Mouse (Mus musculus): ENCODE results near the gene Egfr. TPM values are rescaled to one million over a fixed set of nuclear protein-coding genes. Genes with fewer than 3 reads are reported as not detected.

Gene Egfr
- polyA plus RNA-seq, 1 experiment from 2014 or later: 26.3 TPM

- ATAC-seq: no peak
- DNase-seq: no peak
- WGBS (ENCODE audit: insufficient replicate concordance): 30% methylated on average over 18 of the region's 18 CpGs
Measured at GRCm38 (mm10) chr11:16753154-16754040, 1.4 kb downstream of the Egfr start.

GRCm38 (mm10) chr11:16759930-16760329 is 7.9 kb downstream of the Egfr start:
- DNase-seq: no peak
- Histone ChIP-seq H3K4me3 (ENCODE audit: low read depth, low read length) (no peak overlapping the region), H3K27me3 (ENCODE audit: insufficient read depth, low read length) (no peaks in the 10 kb centered on the region), H3K9me3 (ENCODE audit: low read length) (no peaks in the 10 kb centered on the region), H3K4me1 (ENCODE audit: insufficient read depth) (peaks cover 3% of the 10 kb centered on the region; the same call in 1 of the 2 replicates), H3K9ac (replicated peaks) (no peak overlapping the region), H3K36me3 (replicated peaks; ENCODE audit: insufficient read depth, low read length) (no peaks in the 10 kb centered on the region), H3K4me2 (ENCODE audit: low read depth, low read length) (no peak overlapping the region), H3K27ac (ENCODE audit: low read depth) (no peak overlapping the region)
- TF ChIP-seq EP300 (IDR thresholded peaks at IDR 0.05; ENCODE audit: low read depth) (no peak), CTCF (IDR thresholded peaks at IDR 0.05; ENCODE audit: low read depth) (no peak)
- 74% methylated on average over 6 of the region's 6 CpGs for WGBS (ENCODE audit: insufficient replicate concordance)
- no peak for ATAC-seq

More at GRCm38 (mm10) chr11:16753154-16754040, 1.4 kb downstream of the Egfr start:
- Histone ChIP-seq H3K9me3 (ENCODE audit: low read length) (no peaks in the 10 kb centered on the region), H3K9ac (replicated peaks) (peak overlapping the region; percentile 73), H3K27me3 (ENCODE audit: insufficient read depth, low read length) (peaks cover 15% of the 10 kb centered on the region; the same call in 1 of the 2 replicates), H3K4me3 (ENCODE audit: low read depth, low read length) (peak overlapping the region; percentile 61), H3K4me2 (ENCODE audit: low read depth, low read length) (peak overlapping the region; percentile 54), H3K4me1 (ENCODE audit: insufficient read depth) (peaks cover 3% of the 10 kb centered on the region; the same call in 1 of the 2 replicates), H3K27ac (ENCODE audit: low read depth) (peak overlapping the region; percentile 34; the same call in 1 of the 2 replicates), H3K36me3 (replicated peaks; ENCODE audit: insufficient read depth, low read length) (no peaks in the 10 kb centered on the region)
- TF ChIP-seq EP300 (IDR thresholded peaks at IDR 0.05; ENCODE audit: low read depth) (no peak), CTCF (IDR thresholded peaks at IDR 0.05; ENCODE audit: low read depth) (no peak)

GRCm38 (mm10) chr11:16761184-16761583 is 9.2 kb downstream of the Egfr start:
- Histone ChIP-seq H3K4me3 (ENCODE audit: low read depth, low read length) (no peak overlapping the region), H3K27ac (ENCODE audit: low read depth) (no peak overlapping the region), H3K9ac (replicated peaks) (no peak overlapping the region), H3K4me1 (ENCODE audit: insufficient read depth) (peaks cover 3% of the 10 kb centered on the region; the same call in 1 of the 2 replicates), H3K9me3 (ENCODE audit: low read length) (no peaks in the 10 kb centered on the region), H3K4me2 (ENCODE audit: low read depth, low read length) (no peak overlapping the region), H3K27me3 (ENCODE audit: insufficient read depth, low read length) (no peaks in the 10 kb centered on the region), H3K36me3 (replicated peaks; ENCODE audit: insufficient read depth, low read length) (no peaks in the 10 kb centered on the region)
- DNase-seq (no peak), ATAC-seq (no peak)
- no peak for TF ChIP-seq CTCF (IDR thresholded peaks at IDR 0.05; ENCODE audit: low read depth)
- TF ChIP-seq EP300 (IDR thresholded peaks at IDR 0.05; ENCODE audit: low read depth): no peak
- 78% methylated on average over 2 of the region's 2 CpGs for WGBS (ENCODE audit: insufficient replicate concordance)

- Histone ChIP-seq H3K4me1 (ENCODE audit: insufficient read depth) (peaks cover 11% of the 10 kb centered on the region; the same call in 1 of the 2 replicates), H3K9ac (replicated peaks) (no peak overlapping the region), H3K36me3 (replicated peaks; ENCODE audit: insufficient read depth, low read length) (no peaks in the 10 kb centered on the region), H3K27me3 (ENCODE audit: insufficient read depth, low read length) (no peaks in the 10 kb centered on the region), H3K4me3 (ENCODE audit: low read depth, low read length) (no peak overlapping the region), H3K4me2 (ENCODE audit: low read depth, low read length) (no peak overlapping the region), H3K27ac (ENCODE audit: low read depth) (no peak overlapping the region), H3K9me3 (ENCODE audit: low read length) (no peaks in the 10 kb centered on the region)
- TF ChIP-seq CTCF (IDR thresholded peaks at IDR 0.05; ENCODE audit: low read depth) (no peak), EP300 (IDR thresholded peaks at IDR 0.05; ENCODE audit: low read depth) (no peak)
- DNase-seq (no peak), ATAC-seq (peak; percentile 46)
- 56% methylated on average over 9 of the region's 9 CpGs for WGBS (ENCODE audit: insufficient replicate concordance)
Measured at GRCm38 (mm10) chr11:16766038-16766815, 14.2 kb downstream of the Egfr start.

- ATAC-seq: no peak
- no peaks in the 10 kb centered on the region for H3K27me3 ChIP-seq (ENCODE audit: insufficient read depth, low read length)
- DNase-seq: no peak
- H3K4me1 ChIP-seq (ENCODE audit: insufficient read depth): peaks cover 18% of the 10 kb centered on the region
- no peak overlapping the region for H3K4me2 ChIP-seq (ENCODE audit: low read depth, low read length)
- no peaks in the 10 kb centered on the region for H3K9me3 ChIP-seq (ENCODE audit: low read length)
- 50% methylated on average over 2 of the region's 2 CpGs for WGBS (ENCODE audit: insufficient replicate concordance)
- no peak for TF ChIP-seq CTCF (IDR thresholded peaks at IDR 0.05; ENCODE audit: low read depth)
- TF ChIP-seq EP300 (IDR thresholded peaks at IDR 0.05; ENCODE audit: low read depth): no peak
- H3K4me3 ChIP-seq (ENCODE audit: low read depth, low read length): no peak overlapping the region
- no peak overlapping the region for H3K9ac ChIP-seq (replicated peaks)
- H3K27ac ChIP-seq (ENCODE audit: low read depth): no peak overlapping the region
- no peaks in the 10 kb centered on the region for H3K36me3 ChIP-seq (replicated peaks; ENCODE audit: insufficient read depth, low read length)
Measured at GRCm38 (mm10) chr11:16767984-16768383, 16.0 kb downstream of the Egfr start.

- WGBS (ENCODE audit: insufficient replicate concordance): 69% methylated on average over 4 of the region's 4 CpGs
- no peaks in the 10 kb centered on the region for H3K36me3 ChIP-seq (replicated peaks; ENCODE audit: insufficient read depth, low read length)
Measured at GRCm38 (mm10) chr11:16769276-16769675, 17.3 kb downstream of the Egfr start.

More at GRCm38 (mm10) chr11:16769276-16769675, 17.3 kb downstream of the Egfr start:
- no peak overlapping the region for H3K4me2 ChIP-seq (ENCODE audit: low read depth, low read length)
- H3K4me3 ChIP-seq (ENCODE audit: low read depth, low read length): no peak overlapping the region
- no peak for DNase-seq
- H3K9ac ChIP-seq (replicated peaks): no peak overlapping the region
- no peak for TF ChIP-seq CTCF (IDR thresholded peaks at IDR 0.05; ENCODE audit: low read depth)
- no peak for TF ChIP-seq EP300 (IDR thresholded peaks at IDR 0.05; ENCODE audit: low read depth)
- H3K27ac ChIP-seq (ENCODE audit: low read depth): no peak overlapping the region
- no peak for ATAC-seq
- H3K4me1 ChIP-seq (ENCODE audit: insufficient read depth): peaks cover 18% of the 10 kb centered on the region
- H3K9me3 ChIP-seq (ENCODE audit: low read length): no peaks in the 10 kb centered on the region
- H3K27me3 ChIP-seq (ENCODE audit: insufficient read depth, low read length): no peaks in the 10 kb centered on the region
